Mouse (Mus musculus) brain, adult 10 weeks (tissue): ENCODE results near the gene Atg2b. TPM values are rescaled to one million over a fixed set of nuclear protein-coding genes. Genes with fewer than 3 reads are reported as not detected.

Experiments
- polyA plus RNA-seq: library from polyadenylated mRNA; stranded (reverse); fragments of 350-450 nt; fragmentation: Illumina TruSeq; extraction: RNeasy Lipid Tissue Mini Kit (QIAGEN cat#74804); gene quantifications from one replicate; pipeline ENCODE4 v1.2.3, GENCODE M21; 2015; ENCODE audit warnings: low read depth, low replicate concordance

Gene Atg2b
- 26.2 TPM for polyA plus RNA-seq

DNA sequence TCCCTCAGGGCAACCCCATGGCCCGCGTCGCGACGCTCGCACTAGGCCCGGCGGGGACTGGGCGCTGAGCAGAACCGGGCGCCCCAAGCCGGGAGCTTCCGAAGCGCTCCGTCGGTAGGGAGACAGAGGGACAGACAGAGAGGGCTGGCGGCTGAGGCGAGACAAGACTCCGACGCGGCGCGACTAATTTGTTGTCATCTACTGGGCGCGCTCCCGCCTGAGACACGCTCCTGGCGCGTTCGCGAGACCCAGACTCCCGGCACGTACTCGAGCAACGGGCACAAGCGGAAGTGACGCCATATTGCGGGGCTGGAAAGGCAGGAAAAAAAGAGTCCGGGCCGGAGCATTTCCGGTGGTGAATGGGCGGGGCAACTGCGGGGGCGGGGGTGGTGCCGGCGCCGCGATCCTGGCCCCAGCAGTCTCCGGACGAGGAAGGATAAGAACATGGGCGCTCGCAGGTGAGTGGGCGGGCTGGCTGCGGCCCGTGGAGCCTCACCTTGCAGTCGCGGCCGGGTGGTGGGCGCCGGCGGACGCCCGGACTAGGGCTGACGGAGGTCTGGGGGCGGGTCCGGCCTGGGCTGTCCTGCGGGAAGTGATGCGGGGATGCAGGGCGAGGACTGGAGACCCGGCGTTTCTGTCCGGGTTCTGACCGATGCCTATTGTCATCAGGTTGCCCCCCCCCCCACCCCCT, at the start of gene Atg2b:
TSS of gene Atg2b (minus strand) at position 211 of the 691 bp plus-strand sequence.

DNA sequence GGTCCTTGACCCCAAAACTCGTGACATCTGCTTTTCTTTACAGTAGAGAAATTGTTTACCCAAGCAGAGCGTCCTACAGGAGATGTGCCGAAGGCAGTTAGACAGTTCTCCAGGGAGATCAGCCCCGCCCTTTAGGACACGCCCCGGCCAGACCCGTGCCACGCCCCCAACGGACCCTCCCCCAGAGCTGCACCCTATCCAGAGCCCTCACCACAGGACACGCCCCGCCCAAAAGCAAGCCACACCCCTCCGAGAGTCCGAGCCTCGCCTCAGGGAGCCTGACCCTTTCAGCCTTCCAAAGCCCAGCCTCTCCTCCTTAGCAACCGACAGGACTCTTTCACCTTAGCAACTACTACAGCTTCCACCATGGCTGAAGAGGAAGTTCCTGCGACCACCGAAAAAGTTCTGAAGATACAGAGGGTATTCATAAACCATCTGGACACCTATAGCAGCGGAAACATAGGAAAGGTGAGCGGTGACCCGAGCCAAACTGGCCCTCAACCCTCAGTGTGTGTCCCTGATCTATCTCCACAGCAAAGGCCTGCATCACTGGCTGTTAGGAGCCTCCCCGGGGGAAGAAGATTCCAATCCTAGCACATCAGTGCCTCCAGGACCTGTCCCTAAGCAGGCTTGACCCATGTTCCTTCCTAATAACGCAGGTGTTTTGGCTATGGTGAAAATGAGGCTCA, 20.9 kb upstream of the Atg2b start, which contains the start of gene Ak7:
TSS of gene Ak7 (plus strand) at position 178 of the 689 bp plus-strand sequence.

DNA sequence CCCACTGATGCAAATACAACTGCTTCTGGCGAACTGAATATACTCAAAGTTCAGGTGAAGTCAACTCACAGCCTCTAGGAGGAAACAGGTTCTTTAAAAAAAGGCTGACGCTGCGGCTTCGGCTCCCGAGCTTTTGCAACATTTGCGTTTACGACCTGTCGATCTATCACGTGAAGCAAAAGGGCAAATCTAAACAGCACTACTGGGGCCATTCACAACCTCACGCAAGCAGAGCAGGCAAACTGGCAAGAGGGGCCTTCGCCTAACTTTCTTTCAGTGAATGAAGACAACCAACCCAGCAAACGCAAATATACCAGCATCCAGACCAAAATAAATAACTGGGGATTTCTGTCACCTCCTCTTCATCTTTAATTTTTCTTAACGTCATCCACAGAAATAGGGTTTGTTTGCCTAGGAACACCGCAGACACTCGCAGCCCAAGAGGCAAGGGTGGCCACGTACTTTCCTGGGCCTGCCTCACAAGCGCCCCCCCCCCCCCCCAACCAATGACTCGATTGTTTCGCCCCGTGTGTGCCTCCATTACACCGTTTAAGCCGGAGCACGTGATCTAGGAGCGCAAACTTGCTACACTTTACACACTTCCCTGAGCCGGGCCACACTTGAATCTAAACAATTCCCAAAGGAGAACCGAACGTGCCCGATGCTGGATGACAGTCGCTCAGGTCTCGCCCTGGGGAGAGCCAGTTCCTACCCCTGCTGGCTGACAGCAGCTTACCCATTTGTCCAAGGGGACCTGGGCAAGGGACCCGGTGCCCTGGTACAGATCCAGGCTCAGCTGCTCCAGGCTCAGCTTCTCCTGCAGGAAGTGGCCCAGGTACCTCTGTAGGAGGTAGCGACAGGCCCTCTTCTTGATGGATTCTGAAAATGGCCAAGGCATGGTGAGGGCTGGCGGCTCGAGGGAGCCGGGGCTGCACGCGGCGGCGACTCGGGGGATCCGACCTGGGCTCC, 794 bp downstream of the Atg2b start, which contains the start of gene Gskip:
TSS of gene Gskip (plus strand) at position 897 of the 969 bp plus-strand sequence.

DNA sequence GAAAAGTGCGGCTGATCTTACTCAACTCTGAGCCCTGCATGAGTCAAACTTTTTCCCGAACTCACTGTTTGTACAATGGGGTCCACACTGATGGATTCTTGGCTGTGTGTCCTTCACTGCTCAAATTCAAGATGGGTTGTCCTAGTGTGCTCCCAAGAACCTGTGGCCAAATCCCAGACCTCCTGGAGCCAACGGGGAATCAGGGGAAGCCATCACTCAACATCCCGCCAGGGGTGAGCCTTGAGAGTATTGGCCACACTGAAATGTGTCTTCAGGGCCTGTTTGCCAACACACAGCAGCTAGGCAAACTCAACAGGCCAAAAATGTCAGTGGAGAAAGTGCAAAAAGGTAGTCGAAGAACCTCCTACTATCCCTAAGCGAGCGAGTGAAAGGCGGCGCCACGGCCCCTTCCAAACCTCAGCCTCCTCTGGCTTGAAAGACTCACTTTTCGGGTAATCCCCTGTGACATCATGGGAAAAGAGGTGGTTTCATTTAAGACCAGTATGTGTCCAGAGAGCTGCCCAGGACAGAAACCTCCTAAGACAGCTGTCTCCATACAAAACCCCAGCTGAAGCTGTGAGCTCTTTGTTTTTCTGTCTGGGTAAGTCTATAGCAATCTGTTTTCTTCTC, 82.3 kb downstream of the Atg2b start, which contains the start of gene Bdkrb1:
TSS of gene Bdkrb1 (plus strand) at position 505 of the 630 bp plus-strand sequence.

Other genes with a start within 250 kb of the Atg2b start
- 52.9 TPM for gene D430019H16Rik, start 231.4 kb downstream of the Atg2b start, polyA plus RNA-seq
- 0.48 TPM for gene Bdkrb2, start 122.0 kb downstream of the Atg2b start, polyA plus RNA-seq
- gene Bdkrb1, start 82.1 kb downstream of the Atg2b start, polyA plus RNA-seq, result not detected
- 41.2 TPM for gene Gskip, start 382 bp downstream of the Atg2b start, polyA plus RNA-seq
- gene Ak7, start 20.8 kb upstream of the Atg2b start, polyA plus RNA-seq, result 2.8 TPM
- 101 TPM for gene Papola, start 99.5 kb upstream of the Atg2b start, polyA plus RNA-seq